Mouse (Mus musculus) embryo, embryonic 10.5 days (tissue): ENCODE measurements at regions not wholly inside any gene's neighbourhood (a gene's known extent, or its start where the extent isn't known, plus 50 kb on each side); places are given as distances from the start of the nearest gene placed in this dataset.

ENCODE experiments used
- DNase-seq: peaks from one replicate; pipeline ENCODE4 v3.0.0-alpha.2; 2015; ENCODE audit warnings: low spot score

DNA sequence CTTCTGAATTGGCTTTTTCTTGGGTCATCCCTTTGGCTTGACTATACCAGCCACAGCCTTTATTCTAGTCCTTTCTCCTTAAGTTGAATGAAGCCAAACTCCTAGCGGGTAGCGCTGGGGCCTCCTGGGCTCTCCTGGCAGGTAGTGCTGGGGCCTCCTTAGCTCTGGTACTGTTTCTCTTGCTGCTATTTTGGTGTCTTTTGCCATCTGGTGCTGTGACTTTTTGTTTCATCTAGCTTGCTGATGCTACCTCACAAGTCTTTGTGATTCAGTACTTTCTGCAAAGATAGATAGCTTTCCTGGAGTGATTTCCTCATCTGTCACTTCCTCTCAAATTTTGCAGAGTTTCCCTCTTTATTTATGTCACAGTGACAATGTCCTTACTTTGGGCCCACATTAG is 90.1 kb downstream of the Tmem200c start:
- no peak for DNase-seq

DNA sequence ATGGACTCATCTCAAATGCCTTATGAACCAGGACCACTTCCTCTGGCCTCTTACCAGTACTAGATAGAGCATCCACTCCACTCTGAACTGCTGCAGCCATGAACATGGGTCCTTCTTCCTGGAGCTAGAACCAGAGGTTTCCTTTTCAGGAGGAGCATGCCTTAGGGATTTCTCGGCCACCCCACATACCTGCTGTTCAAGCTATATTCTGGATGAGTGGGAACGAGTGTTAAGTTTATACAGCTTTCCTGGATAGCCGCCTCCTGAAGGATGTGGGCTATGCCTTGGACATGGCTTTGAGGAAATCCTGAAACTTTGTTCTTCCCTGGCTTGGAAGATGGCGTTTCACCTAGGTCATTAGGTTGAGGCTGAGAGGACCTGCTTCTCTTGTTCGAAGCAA is 91.8 kb downstream of the Tmem200c start:
- DNase-seq: no peak

DNA sequence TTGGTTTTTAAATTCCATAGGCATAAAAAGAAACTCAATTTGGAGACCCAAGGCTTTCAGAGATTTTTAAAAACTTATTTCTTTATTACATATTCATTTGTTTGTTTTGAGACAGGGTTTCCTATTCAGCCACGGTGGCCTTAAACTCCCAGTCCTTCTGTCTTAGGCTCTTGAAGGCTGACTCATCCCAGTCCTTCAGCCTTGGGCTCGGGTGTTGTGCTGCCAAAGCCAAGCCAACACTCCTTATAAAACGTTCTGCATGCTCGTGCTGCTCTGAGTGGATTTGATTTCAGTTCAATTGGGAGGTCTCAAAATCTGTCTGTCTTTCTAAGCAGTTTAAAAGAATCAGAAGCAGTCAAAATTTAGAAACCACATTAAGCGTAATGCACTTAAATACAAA is 96.8 kb downstream of the Tmem200c start:
- no peak for DNase-seq

DNA sequence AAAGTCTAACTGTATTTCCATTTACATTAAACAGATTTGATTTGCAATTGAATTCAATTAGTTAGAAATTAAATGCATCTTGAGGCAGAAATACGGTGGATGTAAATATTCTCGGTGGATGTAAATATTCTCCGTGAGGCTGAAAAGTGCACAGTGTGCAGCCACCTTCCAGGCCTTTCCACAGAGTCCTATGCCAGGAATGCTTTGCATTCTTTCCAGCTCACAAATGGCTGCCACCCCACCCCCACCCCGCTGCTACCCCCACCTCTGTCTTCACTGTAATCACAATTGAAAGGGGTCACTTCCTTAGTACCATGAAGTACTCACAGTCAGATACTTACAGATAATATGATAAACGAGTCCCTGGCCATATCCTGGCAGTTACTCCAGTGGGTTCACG is 101.0 kb downstream of the Tmem200c start:
- DNase-seq: no peak

DNA sequence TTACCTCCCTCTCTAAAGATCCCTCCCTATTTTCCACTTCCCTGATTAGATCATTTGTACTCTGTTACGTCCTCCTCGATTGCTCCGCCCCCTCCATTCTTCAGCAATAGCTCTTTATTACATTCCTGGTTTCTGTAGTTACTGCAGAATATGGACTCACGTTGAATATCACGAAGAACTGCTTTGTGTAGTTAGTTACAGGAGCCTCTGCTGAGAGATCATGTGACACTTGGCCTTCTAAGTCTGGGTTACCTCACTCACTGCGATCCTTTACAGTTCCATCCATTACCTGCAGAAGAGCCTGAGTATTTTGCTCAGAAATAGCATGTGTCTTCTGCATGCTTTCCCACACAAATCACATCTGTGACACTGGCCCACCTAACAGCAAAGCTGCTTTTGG is 102.3 kb downstream of the Tmem200c start:
- DNase-seq: no peak

DNA sequence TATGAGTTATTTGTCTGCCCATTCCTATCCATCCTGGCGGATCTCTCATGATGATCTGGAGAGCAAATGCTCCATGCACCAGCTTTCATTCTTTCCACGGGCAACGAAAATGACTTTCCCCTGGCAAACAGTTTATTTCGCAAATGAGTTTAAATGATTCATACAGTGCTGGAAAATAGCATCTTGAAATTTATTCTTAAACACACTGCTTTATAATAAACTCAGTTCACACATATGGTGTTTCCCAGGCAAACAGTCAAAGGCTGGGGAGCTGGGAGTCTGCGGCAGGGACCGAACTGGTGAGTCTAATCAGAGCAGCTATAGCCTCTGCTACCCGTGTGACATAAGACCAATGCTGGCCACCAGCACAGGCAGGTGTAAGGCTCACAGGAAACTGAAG is 106.8 kb downstream of the Tmem200c start:
- DNase-seq: no peak

DNA sequence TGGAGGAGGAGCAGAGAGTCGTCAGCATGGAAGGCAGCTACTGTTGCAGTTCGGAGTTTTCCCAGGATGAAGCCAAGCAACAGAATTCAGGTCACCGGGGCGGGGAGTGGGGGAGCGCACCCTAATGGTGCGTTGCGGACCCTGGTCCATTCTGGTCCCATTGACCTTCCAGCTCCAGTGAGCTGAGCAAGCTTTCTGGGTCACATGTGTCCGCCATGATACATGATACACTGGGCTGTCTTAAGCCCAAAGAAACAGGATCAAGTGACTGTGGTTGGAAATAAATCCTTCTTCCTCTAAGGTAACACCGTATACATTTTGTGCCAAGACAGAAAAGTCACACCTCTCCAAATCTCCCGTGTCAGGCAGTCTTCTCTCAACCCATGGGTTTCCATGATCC is 107.6 kb downstream of the Tmem200c start:
- no peak for DNase-seq

DNA sequence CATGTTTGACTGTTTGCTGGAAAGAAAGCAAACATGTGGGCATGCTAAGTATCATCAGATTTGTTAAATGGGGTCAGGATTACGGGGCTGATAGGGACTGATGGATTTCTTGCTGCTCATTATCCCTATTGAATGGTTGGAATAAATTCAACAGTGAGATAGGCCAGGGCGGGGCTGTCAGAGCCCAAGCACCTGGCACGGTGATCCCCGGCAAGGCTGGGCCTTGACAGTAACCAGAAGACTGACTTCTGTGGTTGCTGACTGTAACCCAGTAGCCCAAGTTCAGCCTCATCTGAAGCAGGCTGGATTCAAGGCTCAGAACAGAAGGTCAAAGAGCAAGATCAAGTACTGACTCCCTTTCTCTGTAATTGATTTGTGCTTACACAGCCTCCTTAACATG is 109.6 kb downstream of the Tmem200c start:
- DNase-seq: no peak

DNA sequence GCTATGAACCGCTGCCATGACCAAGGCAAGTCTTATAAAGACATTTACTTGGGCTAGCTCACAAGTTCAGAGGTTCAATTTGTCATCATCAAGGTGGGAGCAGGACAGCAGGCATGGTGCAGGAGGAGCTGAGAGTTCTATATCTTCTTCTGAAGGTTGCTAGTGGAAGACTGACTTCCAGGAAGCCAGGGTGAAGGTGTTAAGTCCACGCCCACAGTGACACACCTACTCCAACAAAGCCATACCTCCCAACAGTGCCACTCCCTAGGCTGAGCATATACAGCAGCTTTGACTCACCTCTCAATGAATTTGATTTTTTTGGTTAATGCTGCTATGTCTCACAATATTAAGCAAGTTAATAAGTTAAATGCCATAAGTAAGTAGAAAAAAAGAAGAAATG is 119.2 kb upstream of the Epb41l3 start:
- DNase-seq: no peak

DNA sequence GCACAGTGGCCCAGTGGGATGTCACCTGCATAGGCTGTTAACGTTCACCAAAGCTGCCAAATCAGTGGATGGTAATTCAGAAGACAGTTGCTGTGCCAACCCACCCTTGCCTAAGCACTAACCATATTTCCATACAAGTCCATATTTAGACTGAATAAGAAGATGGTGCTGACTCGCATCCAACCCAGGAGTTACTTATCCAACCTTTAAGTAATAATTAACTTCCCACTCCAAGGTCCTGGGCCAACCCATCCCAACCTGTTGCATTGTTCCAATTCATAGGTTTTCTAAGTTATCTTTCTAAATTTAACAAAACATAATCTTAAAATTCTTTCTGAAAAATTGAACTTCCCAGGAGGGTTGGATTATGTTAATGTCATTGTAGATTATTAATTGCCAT is 114.3 kb upstream of the Epb41l3 start:
- DNase-seq: no peak

DNA sequence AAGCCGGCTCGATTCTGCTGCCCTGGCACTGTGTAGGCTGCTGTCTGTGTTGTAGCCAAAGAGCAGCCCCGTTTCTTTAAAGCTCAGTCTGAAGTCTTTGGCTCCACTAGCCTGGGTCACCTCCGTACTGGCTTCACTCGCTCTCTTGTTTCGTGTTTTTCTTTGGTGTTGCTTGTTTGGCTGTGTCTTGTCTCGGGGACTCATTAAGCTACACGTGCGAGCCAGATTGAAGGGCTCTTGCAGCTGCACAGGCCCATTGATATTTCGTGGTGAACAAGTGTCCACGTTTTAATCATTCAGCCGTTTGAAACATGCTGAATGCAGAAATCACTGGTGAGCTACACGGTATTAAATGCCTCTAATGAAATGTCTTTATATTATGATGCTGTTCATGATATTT is 99.9 kb upstream of the Epb41l3 start:
- peak; percentile 9 for DNase-seq

DNA sequence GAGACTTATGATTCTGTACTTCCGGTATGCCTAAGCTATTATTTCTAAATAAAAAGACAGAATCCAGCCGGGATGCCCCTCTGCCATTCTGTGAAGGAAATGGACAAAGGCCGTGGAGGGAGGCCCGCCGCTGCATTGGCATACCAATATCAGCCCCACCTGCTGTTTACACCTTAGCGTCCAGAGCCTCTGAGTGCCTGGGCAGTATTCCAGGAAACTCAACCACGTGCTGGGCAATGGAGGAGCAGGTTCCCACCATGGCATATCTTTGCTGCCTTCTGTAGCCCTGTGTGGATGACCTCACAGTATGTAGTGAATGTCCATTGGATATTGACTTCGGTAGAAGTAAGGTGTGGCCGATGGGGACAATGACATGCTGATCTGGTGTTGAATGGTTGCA is 97.3 kb upstream of the Epb41l3 start:
- DNase-seq: no peak

DNA sequence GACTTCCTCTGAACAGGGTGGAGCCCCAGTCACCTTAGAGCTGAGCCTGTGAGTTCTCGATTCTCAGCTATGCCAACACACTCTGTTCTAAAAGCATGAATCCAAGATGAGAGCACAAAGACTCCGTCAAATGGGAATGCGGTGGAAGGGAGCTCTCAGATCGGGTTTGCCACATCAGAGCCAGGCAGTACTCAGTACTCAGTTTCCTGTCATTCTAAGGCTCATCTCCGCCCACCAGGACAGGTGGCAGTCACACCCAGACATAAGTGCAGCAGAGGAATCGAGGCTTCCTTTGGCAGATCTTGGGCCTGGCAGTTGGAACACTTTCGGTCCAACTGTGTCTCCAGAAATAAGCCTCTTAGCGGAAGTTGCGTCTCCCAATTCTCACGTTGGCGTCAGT is 94.4 kb upstream of the Epb41l3 start:
- no peak for DNase-seq

DNA sequence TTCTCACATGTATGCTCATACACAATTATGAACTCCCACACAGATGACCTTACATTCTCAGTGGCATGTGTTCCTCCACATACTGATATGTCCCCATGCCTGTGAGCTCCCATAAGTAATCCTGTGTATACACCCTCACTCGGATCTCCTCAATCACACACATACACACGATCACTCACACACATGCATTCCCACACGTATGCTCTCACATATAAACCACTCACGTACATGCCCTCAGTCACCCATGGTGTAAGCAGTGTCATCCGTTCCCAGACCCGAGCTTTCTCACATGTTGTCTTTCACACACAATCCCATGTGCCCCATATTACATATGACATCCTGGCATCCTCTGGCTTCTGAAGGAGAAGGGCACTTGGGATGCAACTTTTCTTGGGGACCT is 93.4 kb upstream of the Epb41l3 start:
- no peak for DNase-seq

DNA sequence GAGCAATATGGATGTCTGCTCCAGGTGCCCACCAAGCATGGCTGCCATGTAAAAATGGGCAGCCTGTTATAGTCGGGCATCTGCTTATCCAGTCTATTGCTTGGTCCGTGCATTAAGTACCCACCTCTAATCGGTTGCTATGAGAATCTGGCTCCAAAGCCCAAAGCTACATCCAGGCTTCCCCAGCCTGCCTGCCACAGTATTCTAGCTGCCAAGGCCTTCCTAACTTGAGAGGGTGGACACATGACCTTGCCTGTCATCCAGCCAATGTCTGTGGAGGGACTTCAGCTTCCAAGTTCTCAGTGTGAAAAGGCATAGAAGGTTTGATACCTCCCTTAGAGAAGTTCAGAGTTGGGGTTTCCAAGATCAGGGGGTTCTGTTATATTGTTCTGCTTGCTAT is 75.6 kb upstream of the Epb41l3 start:
- no peak for DNase-seq

DNA sequence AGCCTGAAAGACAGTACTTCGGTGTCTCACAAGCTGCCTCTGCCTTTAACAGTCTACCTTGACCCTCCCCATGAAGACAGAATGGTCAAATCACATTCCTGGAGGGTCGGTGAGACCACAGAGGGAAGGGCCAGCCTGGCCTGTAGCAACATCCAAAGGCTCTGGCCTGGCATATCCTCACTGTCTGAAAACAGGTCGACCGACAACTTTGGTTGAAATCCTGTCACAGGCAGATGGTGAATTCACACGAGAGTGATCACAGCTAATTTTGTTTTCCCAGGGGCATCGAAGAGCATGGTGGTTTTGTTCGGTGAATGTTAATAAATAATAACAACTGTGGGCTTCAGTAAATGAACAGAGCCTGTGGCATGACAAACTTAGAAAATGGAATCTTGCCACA is 71.4 kb upstream of the Epb41l3 start:
- no peak for DNase-seq

DNA sequence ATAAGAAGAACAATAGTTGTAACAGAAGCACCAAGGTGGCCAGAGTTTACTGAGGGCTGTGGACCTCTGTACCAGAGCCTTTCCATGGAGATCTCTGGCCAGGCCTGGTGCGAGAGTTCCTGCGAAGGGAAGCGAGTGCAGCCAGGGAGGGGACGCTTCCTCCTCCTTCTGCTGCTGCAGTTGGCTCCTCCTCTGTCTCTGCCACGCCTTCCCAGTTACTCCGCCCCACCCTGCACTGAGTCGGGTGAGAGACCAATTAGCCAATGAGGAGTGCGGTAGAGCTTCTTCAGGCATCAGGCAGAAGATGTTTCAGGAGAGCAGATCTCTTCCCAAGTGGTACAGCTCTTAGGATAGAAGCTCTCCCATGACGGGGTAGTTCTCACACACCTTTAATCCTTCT is 69.2 kb upstream of the Epb41l3 start:
- DNase-seq: peak; percentile 24
